Mouse (Mus musculus): ENCODE data around the gene Hnrnpl. TPM values are rescaled to one million over a fixed set of nuclear protein-coding genes. Genes with fewer than 3 reads are reported as not detected.
A peak's percentile ranks its signal among the peaks of the same experiment; 100 is the strongest.

Hnrnpl gene
- polyA plus RNA-seq, 1 experiment from 2014 or later = 232 TPM

DNA sequence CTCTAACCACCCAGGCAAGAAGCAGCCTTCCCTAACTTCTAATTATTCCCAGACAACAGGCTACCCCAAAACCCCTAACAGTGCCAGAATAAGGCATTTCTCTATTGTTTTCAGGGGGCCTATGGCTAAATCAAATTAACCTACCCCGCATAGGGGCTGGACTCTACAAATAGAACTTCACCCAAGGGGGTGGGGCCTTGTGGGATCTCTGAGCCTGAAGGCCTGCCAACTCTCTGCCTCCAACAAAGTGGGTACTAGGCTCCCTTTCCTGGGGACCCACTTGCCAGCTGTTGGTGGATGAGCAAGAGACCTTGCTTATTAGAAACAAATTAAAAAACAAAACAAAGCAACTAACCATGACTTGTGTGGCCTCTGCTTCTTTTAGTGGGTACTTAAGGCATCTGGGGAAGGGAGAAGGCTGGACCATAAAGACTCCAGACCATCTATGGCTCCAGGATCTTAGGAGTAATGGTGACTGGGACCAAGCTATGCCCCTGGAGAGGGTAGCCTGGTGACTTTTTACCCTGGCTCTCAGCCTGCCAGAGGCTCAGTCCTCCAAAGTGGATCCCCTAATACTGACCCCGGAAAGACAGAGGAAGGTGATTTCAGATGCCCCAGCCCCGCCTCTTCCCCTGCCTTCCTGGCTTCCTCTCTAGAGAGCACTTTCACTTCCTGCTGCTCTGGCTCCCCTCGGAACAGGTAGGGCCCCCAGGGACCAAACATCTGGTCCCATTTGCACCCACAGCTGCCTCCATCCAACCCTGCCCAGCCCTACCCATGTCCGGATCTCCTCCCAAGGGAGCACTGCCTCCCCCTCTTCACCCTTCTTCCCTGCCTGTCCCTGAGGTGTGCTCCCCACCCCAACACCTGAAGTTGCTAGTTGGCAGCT lies 19.8 kb upstream of the Hnrnpl start, which contains the start of gene Rinl:
Rinl (plus strand) TSS at position 663 of the 889 bp plus-strand sequence.
- peaks cover 6% of the 10 kb centered on the region; the same call in 1 of the 2 replicates for H3K4me1 ChIP-seq (replicated peaks; ENCODE audit: insufficient read depth, low read length)
- peak within 1 kb of the TSS; percentile 31 for H3K27ac ChIP-seq
- ATAC-seq (replicated peaks; ENCODE audit: low FRiP score, low read depth) (no peak), DNase-seq (ENCODE audit: low spot score) (no peak)
- no peak within 1 kb of the TSS for H3K4me3 ChIP-seq (replicated peaks; ENCODE audit: low read depth, low read length)
- H3K9me3 ChIP-seq (replicated peaks; ENCODE audit: low read length) = no peaks in the 10 kb centered on the region
- H3K27me3 ChIP-seq (ENCODE audit: insufficient read depth, low read length) = no peaks in the 10 kb centered on the region
- no peak within 1 kb of the TSS for H3K9ac ChIP-seq (ENCODE audit: low read depth, low read length)
- 67% methylated on average over 4 of the region's 5 CpGs for WGBS
- H3K4me2 ChIP-seq (ENCODE audit: low read length) = no peak within 1 kb of the TSS
- H3K36me3 ChIP-seq (ENCODE audit: insufficient read depth, low read length) = no peaks in the 10 kb centered on the region
- no peak for TF ChIP-seq CTCF (IDR thresholded peaks at IDR 0.05; ENCODE audit: low read depth)

DNA sequence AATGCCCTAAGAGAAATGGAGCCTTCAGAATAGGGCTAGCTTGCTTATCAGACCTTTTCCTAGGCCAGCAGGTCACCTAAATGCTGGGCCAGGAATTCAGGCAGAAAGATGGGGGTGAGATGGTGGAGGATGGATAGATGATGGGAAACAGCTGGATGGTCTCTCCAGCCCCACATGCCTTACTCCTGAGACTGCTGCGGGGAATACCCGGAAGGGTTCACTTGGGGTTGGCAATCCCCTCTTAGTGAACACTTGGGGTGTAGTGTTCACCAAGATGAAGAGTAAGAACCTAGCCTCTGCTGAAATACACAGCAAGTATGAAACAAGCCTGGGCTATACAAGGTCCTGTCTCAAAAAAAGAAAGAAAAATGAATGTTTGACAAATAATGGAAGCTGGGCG lies 19.1 kb upstream of the Hnrnpl start:
- no peak for TF ChIP-seq CTCF (IDR thresholded peaks at IDR 0.05; ENCODE audit: low read depth)
- 46% methylated on average over 3 of the region's 3 CpGs for WGBS
- Histone ChIP-seq H3K27me3 (ENCODE audit: insufficient read depth, low read length) (no peaks in the 10 kb centered on the region), H3K27ac (peak overlapping the region; percentile 31; the same call in 1 of the 2 replicates), H3K4me3 (replicated peaks; ENCODE audit: low read depth, low read length) (no peak overlapping the region), H3K4me1 (replicated peaks; ENCODE audit: insufficient read depth, low read length) (peaks cover 6% of the 10 kb centered on the region; the same call in 1 of the 2 replicates), H3K9ac (ENCODE audit: low read depth, low read length) (no peak overlapping the region), H3K9me3 (replicated peaks; ENCODE audit: low read length) (no peaks in the 10 kb centered on the region), H3K36me3 (ENCODE audit: insufficient read depth, low read length) (no peaks in the 10 kb centered on the region), H3K4me2 (ENCODE audit: low read length) (no peak overlapping the region)
- ATAC-seq (replicated peaks; ENCODE audit: low FRiP score, low read depth) = no peak
- no peak for DNase-seq (ENCODE audit: low spot score)

- Histone ChIP-seq H3K9me3 (replicated peaks; ENCODE audit: low read length) (no peaks in the 10 kb centered on the region), H3K4me3 (replicated peaks; ENCODE audit: low read depth, low read length) (no peak overlapping the region), H3K27ac (peak overlapping the region; percentile 19; the same call in 1 of the 2 replicates), H3K4me2 (ENCODE audit: low read length) (no peak overlapping the region), H3K4me1 (replicated peaks; ENCODE audit: insufficient read depth, low read length) (peaks cover 6% of the 10 kb centered on the region; the same call in 1 of the 2 replicates), H3K27me3 (ENCODE audit: insufficient read depth, low read length) (no peaks in the 10 kb centered on the region), H3K9ac (ENCODE audit: low read depth, low read length) (no peak overlapping the region), H3K36me3 (ENCODE audit: insufficient read depth, low read length) (no peaks in the 10 kb centered on the region)
- TF ChIP-seq CTCF (IDR thresholded peaks at IDR 0.05; ENCODE audit: low read depth) = peak; percentile 69
- WGBS = 52% methylated on average over 8 of the region's 8 CpGs
- ATAC-seq (replicated peaks; ENCODE audit: low FRiP score, low read depth) (0 out of 2 replicates have a peak, but pooled peaks have one; percentile 38), DNase-seq (ENCODE audit: low spot score) (peak; percentile 61)
These were observed 18.1 kb upstream of the Hnrnpl start for GRCm38 (mm10) chr7:28790066-28790806.

DNA sequence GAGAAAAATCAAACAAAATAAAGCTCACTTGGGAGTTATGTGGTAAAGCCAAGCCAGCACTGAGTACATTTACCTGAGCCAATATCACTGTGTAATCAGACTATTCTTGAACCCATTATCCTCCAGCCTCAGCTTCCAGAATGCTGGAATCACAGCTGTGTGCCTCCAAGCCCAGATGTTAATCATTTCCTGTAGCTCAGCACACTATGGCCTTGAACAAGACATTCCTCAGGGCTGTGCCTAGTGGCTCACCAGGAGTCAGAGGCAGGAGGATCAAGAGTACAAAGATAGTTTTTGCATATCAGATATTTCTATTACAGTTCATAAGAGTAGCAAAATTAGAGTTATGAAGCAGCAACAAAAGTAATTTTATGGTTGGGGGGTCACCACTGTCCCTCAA lies 16.6 kb upstream of the Hnrnpl start:
- no peak overlapping the region for H3K4me2 ChIP-seq (ENCODE audit: low read length)
- no peak for TF ChIP-seq CTCF (IDR thresholded peaks at IDR 0.05; ENCODE audit: low read depth)
- no peak overlapping the region for H3K9ac ChIP-seq (ENCODE audit: low read depth, low read length)
- H3K9me3 ChIP-seq (replicated peaks; ENCODE audit: low read length) = no peaks in the 10 kb centered on the region
- H3K27ac ChIP-seq = no peak overlapping the region
- no peak for DNase-seq (ENCODE audit: low spot score)
- H3K27me3 ChIP-seq (ENCODE audit: insufficient read depth, low read length) = no peaks in the 10 kb centered on the region
- H3K4me3 ChIP-seq (replicated peaks; ENCODE audit: low read depth, low read length) = no peak overlapping the region
- no peak for ATAC-seq (replicated peaks; ENCODE audit: low FRiP score, low read depth)
- peaks cover 11% of the 10 kb centered on the region; the same call in 1 of the 2 replicates for H3K4me1 ChIP-seq (replicated peaks; ENCODE audit: insufficient read depth, low read length)
- H3K36me3 ChIP-seq (ENCODE audit: insufficient read depth, low read length) = no peaks in the 10 kb centered on the region

DNA sequence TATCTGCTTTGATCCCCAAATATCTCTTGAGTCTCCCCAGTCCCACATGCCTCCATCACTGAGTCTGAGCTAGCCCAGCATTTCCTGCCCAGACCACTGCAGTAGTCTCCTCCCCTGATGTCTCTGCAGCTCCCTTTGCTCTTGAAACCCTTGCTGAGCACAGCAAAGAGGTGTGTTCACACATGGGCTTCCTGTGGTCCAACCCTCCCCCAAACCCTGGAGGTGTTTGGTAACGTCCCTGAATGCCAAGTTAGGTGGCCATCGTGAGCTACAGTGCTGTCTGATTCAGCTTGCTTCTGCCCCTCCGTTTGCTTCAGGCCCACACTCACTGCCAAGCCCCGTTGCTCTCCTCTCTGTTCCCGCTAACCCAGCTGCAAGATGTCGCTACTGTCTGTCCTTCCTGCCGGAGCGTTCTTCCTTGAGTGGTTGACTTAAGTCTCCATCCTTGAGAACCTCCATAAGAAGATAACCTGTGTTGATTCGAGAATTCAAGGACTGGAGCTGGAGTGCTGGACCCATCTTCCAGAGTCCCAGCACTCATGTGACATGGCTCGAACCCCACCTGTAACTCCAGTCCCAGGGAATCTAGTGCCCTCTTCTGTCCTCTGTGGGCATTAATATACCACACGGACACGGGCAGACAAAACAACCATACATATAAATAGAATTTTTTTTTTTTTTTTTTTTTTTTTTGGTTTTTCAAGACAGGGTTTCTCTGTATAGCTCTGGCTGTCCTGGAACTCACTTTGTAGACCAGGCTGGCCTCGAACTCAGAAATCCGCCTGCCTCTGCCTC lies 15.8 kb upstream of the Hnrnpl start:
- no peak for ATAC-seq (replicated peaks; ENCODE audit: low FRiP score, low read depth)

More for the DNA sequence above, 15.8 kb upstream of the Hnrnpl start:
- Histone ChIP-seq H3K9ac (ENCODE audit: low read depth, low read length) (no peak overlapping the region), H3K4me2 (ENCODE audit: low read length) (no peak overlapping the region), H3K4me1 (replicated peaks; ENCODE audit: insufficient read depth, low read length) (peaks cover 15% of the 10 kb centered on the region; the same call in 1 of the 2 replicates), H3K27ac (no peak overlapping the region), H3K36me3 (ENCODE audit: insufficient read depth, low read length) (no peaks in the 10 kb centered on the region), H3K4me3 (replicated peaks; ENCODE audit: low read depth, low read length) (no peak overlapping the region), H3K27me3 (ENCODE audit: insufficient read depth, low read length) (no peaks in the 10 kb centered on the region), H3K9me3 (replicated peaks; ENCODE audit: low read length) (no peaks in the 10 kb centered on the region)
- no peak for DNase-seq (ENCODE audit: low spot score)
- WGBS = 74% methylated on average over 13 of the region's 14 CpGs
- no peak for TF ChIP-seq CTCF (IDR thresholded peaks at IDR 0.05; ENCODE audit: low read depth)

All from kidney, postnatal 0 days (tissue).